ENCODE assay signal across 12 mouse cellular contexts in the genomic region with DNA sequence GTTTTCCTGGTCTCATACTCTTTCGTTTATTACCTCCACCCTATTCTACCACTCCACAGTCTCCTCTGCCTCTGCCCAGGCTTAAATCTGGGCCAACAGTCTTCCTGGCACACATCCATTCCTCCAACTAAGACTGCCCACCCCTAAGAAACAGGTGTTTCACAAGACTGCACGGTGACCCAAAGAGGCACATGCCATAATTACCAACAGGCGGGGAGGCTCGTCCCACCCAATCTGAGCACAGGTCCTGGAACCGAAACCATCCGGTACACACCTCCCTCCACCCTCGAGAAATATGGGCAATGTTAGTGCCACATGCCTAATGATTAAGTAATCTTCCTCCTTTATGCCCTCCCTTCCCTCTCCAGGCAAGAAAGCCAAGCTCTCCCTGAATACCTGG. TPM values are rescaled to one million over a fixed set of nuclear protein-coding genes. Genes with fewer than 3 reads are reported as not detected.
DNase-seq lines count a peak whose midpoint lies in the region; ATAC-seq and TF ChIP-seq lines count a peak whose summit lies in the region.
"Had no signal": no experiment of that assay in that cellular context is flagged by ENCODE, and none has a peak within 500 bp of the region (broad histone marks: within the 10 kb centered on the region; RNA-seq: fewer than 3 reads in every experiment).

No protein-coding gene starts in this region.

- no peaks in the 10 kb centered on the region for H3K9me3 ChIP-seq in liver, embryonic 13.5 days (replicated peaks)
- no peaks in the 10 kb centered on the region for H3K9me3 ChIP-seq in liver, embryonic 11.5 days (ENCODE audit: control insufficient read depth, low read length)

- H3K9ac ChIP-seq in liver, embryonic 13.5 days = no peak overlapping the region
- H3K9ac ChIP-seq in liver, embryonic 11.5 days (ENCODE audit: low read depth, low read length) = no peak overlapping the region

- 77% methylated on average over 7 of the region's 7 CpGs for WGBS in liver, embryonic 13.5 days (ENCODE audit: insufficient replicate concordance)
- 83% methylated on average over 7 of the region's 7 CpGs for WGBS in liver, embryonic 11.5 days

- no peak overlapping the region for H3K4me3 ChIP-seq in liver, embryonic 13.5 days (replicated peaks)
- H3K4me3 ChIP-seq in liver, embryonic 11.5 days (ENCODE audit: low read depth, low read length) = no peak overlapping the region
- H3K4me3 ChIP-seq in myocyte = no peak overlapping the region

- no peaks in the 10 kb centered on the region for H3K27me3 ChIP-seq in liver, embryonic 13.5 days
- no peaks in the 10 kb centered on the region for H3K27me3 ChIP-seq in liver, embryonic 11.5 days (replicated peaks; ENCODE audit: control insufficient read depth, insufficient read depth, low read length)
- H3K27me3 ChIP-seq in myocyte (ENCODE audit: control insufficient read depth, insufficient read depth, insufficient read length) = no peaks in the 10 kb centered on the region

- no peak overlapping the region for H3ac ChIP-seq in myocyte (ENCODE audit: control insufficient read depth, insufficient read length)

- TF ChIP-seq POLR2A in myocyte (IDR thresholded peaks at IDR 0.05; ENCODE audit: insufficient read length, low read depth) = no peak

- H3K4me2 ChIP-seq in liver, embryonic 13.5 days = no peak overlapping the region
- H3K4me2 ChIP-seq in liver, embryonic 11.5 days = no peak overlapping the region
- H3K4me2 ChIP-seq in myocyte (ENCODE audit: low read depth) = no peak overlapping the region
- H3K4me2 ChIP-seq: heart, embryonic 11.5 days had no signal

- no peaks in the 10 kb centered on the region for H3K79me2 ChIP-seq in myocyte (ENCODE audit: control insufficient read depth, insufficient read depth)

- H3K4me1 ChIP-seq in liver, embryonic 13.5 days (replicated peaks) = peaks cover 37% of the 10 kb centered on the region
- peaks cover 18% of the 10 kb centered on the region for H3K4me1 ChIP-seq in liver, embryonic 11.5 days (replicated peaks; ENCODE audit: control insufficient read depth, insufficient read depth, low read length)

- ATAC-seq in liver, embryonic 13.5 days (ENCODE audit: low read depth) = no peak
- no peak for ATAC-seq in liver, embryonic 11.5 days (replicated peaks; ENCODE audit: low FRiP score)

- no peaks in the 10 kb centered on the region for H3K36me3 ChIP-seq in liver, embryonic 13.5 days
- H3K36me3 ChIP-seq in liver, embryonic 11.5 days (ENCODE audit: control insufficient read depth, insufficient read depth, low read length) = no peaks in the 10 kb centered on the region
- H3K36me3 ChIP-seq in myocyte (ENCODE audit: control insufficient read depth, insufficient read depth) = no peaks in the 10 kb centered on the region

- no peak for DNase-seq in liver, embryonic 13.5 days
- DNase-seq in liver, embryonic 11.5 days (ENCODE audit: low spot score) = no peak
- DNase-seq in gonadal fat pad, adult 2 months (ENCODE audit: low read depth) = peak; percentile 13
- peak; percentile 90 to 93 for DNase-seq in lung, adult 18-20 months
- no peak for DNase-seq in cerebellum, adult 9-10 months
- no peak for DNase-seq in layer of hippocampus, adult 9-11 months
- DNase-seq: adrenal gland, adult 8-10 months; heart, postnatal 4 days had no signal

- 0 out of 2 replicates have a peak overlapping the region, but pooled peaks have one; percentile 85 for H3K27ac ChIP-seq in liver, embryonic 13.5 days
- H3K27ac ChIP-seq in liver, embryonic 11.5 days (ENCODE audit: low read depth, low read length) = no peak overlapping the region

TF ChIP-seq in myocyte, 11 proteins besides CTCF, POLR2A, EP300 and RAD21:
- TF ChIP-seq MYOD1 (IDR thresholded peaks at IDR 0.05; ENCODE audit: control insufficient read depth in 1 of 3, insufficient read length in 2 of 3, low read depth in 2 of 3) = peak in 2 of 3 experiments; percentile 7 to 50
- peak in 1 of 3 experiments; percentile 44 for TF ChIP-seq MYOG (IDR thresholded peaks at IDR 0.05; ENCODE audit: control insufficient read depth in 1 of 3, insufficient read depth in 1 of 3, insufficient read length in 2 of 3, low read depth in 2 of 3)
- no peak for TF ChIP-seq USF1 (IDR thresholded peaks at IDR 0.05; ENCODE audit: low read depth)

RNA-seq across cellular contexts. Expression of gene Gm10972, which starts 7.5 kb away (rescaled TPM):
- polyA plus RNA-seq in liver, embryonic 13.5 days (2015; fragmentation: Nextera tagmentation; extraction: Ambion mirVana) = not detected in 2 replicates
- not detected in 2 replicates for polyA plus RNA-seq in liver, embryonic 11.5 days (2014; fragmentation: Nextera tagmentation; extraction: Ambion mirVana)
- polyA plus RNA-seq in gonadal fat pad, adult 2 months (2012; rRNA removed) = not detected in 2 replicates
- polyA plus RNA-seq in myocyte (2012; fragmentation: generic; extraction: Trizol) = not detected
- polyA plus RNA-seq: heart, embryonic 11.5 days; liver, adult 2 months; small intestine, adult 2 months had no signal

RNA-seq across cellular contexts. Expression of gene Tuft1, which starts 8.3 kb away (rescaled TPM):
- polyA plus RNA-seq in liver, embryonic 13.5 days (2015; fragmentation: Nextera tagmentation; extraction: Ambion mirVana) = 4.7 and 5.3 TPM in 2 replicates
- 7.7 and 8.8 TPM in 2 replicates for polyA plus RNA-seq in liver, embryonic 11.5 days (2014; fragmentation: Nextera tagmentation; extraction: Ambion mirVana)
- polyA plus RNA-seq in gonadal fat pad, adult 2 months (2012; rRNA removed) = 10.5 and 10.7 TPM in 2 replicates
- polyA plus RNA-seq in myocyte (2012; fragmentation: generic; extraction: Trizol) = 3.5 TPM

RNA-seq across cellular contexts. Expression of gene Selenbp2, which starts 42.9 kb away (rescaled TPM):
- 6.7 and 8.5 TPM in 2 replicates for polyA plus RNA-seq in liver, embryonic 13.5 days (2015; fragmentation: Nextera tagmentation; extraction: Ambion mirVana)
- 1.7 and 2.6 TPM in 2 replicates for polyA plus RNA-seq in liver, embryonic 11.5 days (2014; fragmentation: Nextera tagmentation; extraction: Ambion mirVana)
- polyA plus RNA-seq in gonadal fat pad, adult 2 months (2012; rRNA removed) = 6.3 and 6.4 TPM in 2 replicates
- polyA plus RNA-seq in myocyte (2012; fragmentation: generic; extraction: Trizol) = 0.16 TPM

Comparison
In these comparisons a context has a peak if more than half of its experiments do, and no peak if none do; other contexts are left out.
1. DNase-seq: peak in gonadal fat pad, adult 2 months (single experiment) and lung, adult 18-20 months (2 of 2); none in liver, embryonic 13.5 days (single experiment), liver, embryonic 11.5 days (single experiment), cerebellum, adult 9-10 months (single experiment) and layer of hippocampus, adult 9-11 months (single experiment).